Mouse (Mus musculus): ENCODE data around the gene Olfr930. TPM values are rescaled to one million over a fixed set of nuclear protein-coding genes. Genes with fewer than 3 reads are reported as not detected.

The Olfr930 gene
- not detected in 2 replicates for polyA plus RNA-seq (2015; fragmentation: Nextera tagmentation; extraction: Ambion mirVana)

DNA sequence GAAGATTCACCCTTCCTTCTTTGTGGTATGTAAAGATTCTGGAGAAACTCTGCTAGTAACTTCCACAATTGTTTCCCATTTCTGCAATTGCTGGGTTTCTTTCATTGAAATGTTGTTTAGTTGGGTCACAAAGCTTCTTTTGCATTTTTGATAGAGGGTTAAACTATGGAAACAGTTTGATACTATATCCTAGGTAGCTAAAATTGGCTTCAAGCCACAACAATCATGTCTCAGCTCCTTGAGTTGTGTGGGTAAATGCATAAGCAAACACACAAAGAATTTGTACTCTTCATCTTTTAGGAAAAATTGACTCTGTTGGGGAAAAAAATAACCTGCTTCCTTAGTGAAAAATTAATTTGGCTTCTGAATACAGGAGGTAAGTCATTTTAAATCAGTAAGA, at the start of gene Olfr930:
TSS of gene Olfr930 (plus strand) at position 301 of the 400 bp plus-strand sequence.
- Histone ChIP-seq H3K4me2 (replicated peaks; ENCODE audit: low read depth, low read length) (no peak within 1 kb of the TSS), H3K4me3 (ENCODE audit: low read depth, low read length) (no peak within 1 kb of the TSS), H3K27ac (ENCODE audit: low read length) (no peak within 1 kb of the TSS), H3K4me1 (ENCODE audit: insufficient read depth, low read depth, low read length) (no peaks in the 10 kb centered on the region), H3K36me3 (ENCODE audit: insufficient read depth, low read length) (no peaks in the 10 kb centered on the region), H3K9me3 (ENCODE audit: low read length) (no peaks in the 10 kb centered on the region), H3K27me3 (replicated peaks; ENCODE audit: insufficient read depth, low read length) (no peaks in the 10 kb centered on the region), H3K9ac (replicated peaks; ENCODE audit: low read depth) (no peak within 1 kb of the TSS)
- ATAC-seq (no peak), DNase-seq (ENCODE audit: low spot score) (no peak)
- TF ChIP-seq CTCF (IDR thresholded peaks at IDR 0.05) (no peak), EP300 (IDR thresholded peaks at IDR 0.05) (no peak)

GRCm38 (mm10) chr9:38953401-38954123, 24.0 kb downstream of the Olfr930 start:
- H3K9me3 ChIP-seq (ENCODE audit: low read length): no peaks in the 10 kb centered on the region
- no peak overlapping the region for H3K9ac ChIP-seq (replicated peaks; ENCODE audit: low read depth)
- no peak for DNase-seq (ENCODE audit: low spot score)
- H3K36me3 ChIP-seq (ENCODE audit: insufficient read depth, low read length): no peaks in the 10 kb centered on the region
- no peak overlapping the region for H3K27ac ChIP-seq (ENCODE audit: low read length)
- WGBS: 64% methylated on average over 7 of the region's 7 CpGs
- no peak for TF ChIP-seq CTCF (IDR thresholded peaks at IDR 0.05)
- no peak for TF ChIP-seq EP300 (IDR thresholded peaks at IDR 0.05)
- H3K4me2 ChIP-seq (replicated peaks; ENCODE audit: low read depth, low read length): no peak overlapping the region
- H3K4me3 ChIP-seq (ENCODE audit: low read depth, low read length): no peak overlapping the region
- ATAC-seq: no peak
- H3K4me1 ChIP-seq (ENCODE audit: insufficient read depth, low read depth, low read length): no peaks in the 10 kb centered on the region
- H3K27me3 ChIP-seq (replicated peaks; ENCODE audit: insufficient read depth, low read length): no peaks in the 10 kb centered on the region

- no peak overlapping the region for H3K27ac ChIP-seq (ENCODE audit: low read length)
- ATAC-seq (no peak), DNase-seq (ENCODE audit: low spot score) (no peak)
- no peak overlapping the region for H3K4me2 ChIP-seq (replicated peaks; ENCODE audit: low read depth, low read length)
- WGBS: 70% methylated on average over 4 of the region's 4 CpGs
- no peaks in the 10 kb centered on the region for H3K9me3 ChIP-seq (ENCODE audit: low read length)
- no peaks in the 10 kb centered on the region for H3K4me1 ChIP-seq (ENCODE audit: insufficient read depth, low read depth, low read length)
- no peak overlapping the region for H3K9ac ChIP-seq (replicated peaks; ENCODE audit: low read depth)
- no peaks in the 10 kb centered on the region for H3K27me3 ChIP-seq (replicated peaks; ENCODE audit: insufficient read depth, low read length)
- H3K36me3 ChIP-seq (ENCODE audit: insufficient read depth, low read length): no peaks in the 10 kb centered on the region
- H3K4me3 ChIP-seq (ENCODE audit: low read depth, low read length): no peak overlapping the region
- no peak for TF ChIP-seq EP300 (IDR thresholded peaks at IDR 0.05)
- TF ChIP-seq CTCF (IDR thresholded peaks at IDR 0.05): no peak
These were observed 24.5 kb downstream of the Olfr930 start for GRCm38 (mm10) chr9:38954124-38954416.

- no peak within 1 kb of the TSS for H3K4me2 ChIP-seq (replicated peaks; ENCODE audit: low read depth, low read length)
- H3K27ac ChIP-seq (ENCODE audit: low read length): no peak within 1 kb of the TSS
- H3K27me3 ChIP-seq (replicated peaks; ENCODE audit: insufficient read depth, low read length): no peaks in the 10 kb centered on the region
- H3K36me3 ChIP-seq (ENCODE audit: insufficient read depth, low read length): no peaks in the 10 kb centered on the region
- ATAC-seq: no peak
- 66% methylated on average over 4 of the region's 4 CpGs for whole genome bisulfite sequencing
- no peaks in the 10 kb centered on the region for H3K4me1 ChIP-seq (ENCODE audit: insufficient read depth, low read depth, low read length)
- no peak within 1 kb of the TSS for H3K4me3 ChIP-seq (ENCODE audit: low read depth, low read length)
- H3K9me3 ChIP-seq (ENCODE audit: low read length): no peaks in the 10 kb centered on the region
- no peak for TF ChIP-seq EP300 (IDR thresholded peaks at IDR 0.05)
- TF ChIP-seq CTCF (IDR thresholded peaks at IDR 0.05): no peak
- no peak for DNase-seq (ENCODE audit: low spot score)
- H3K9ac ChIP-seq (replicated peaks; ENCODE audit: low read depth): no peak within 1 kb of the TSS
These were observed 42.4 kb downstream of the Olfr930 start, which contains the start of gene Olfr933 for GRCm38 (mm10) chr9:38972013-38972412. Olfr933 (plus strand) TSS chr9:38972313.

Other genes starting within 250 kb of the Olfr930 start
- gene Olfr919, start 226.1 kb upstream of the Olfr930 start, polyA plus RNA-seq (2015; fragmentation: Nextera tagmentation; extraction: Ambion mirVana): not detected in 2 replicates
- 30.3 and 34.9 TPM in 2 replicates for gene Vwa5a, start 211.5 kb upstream of the Olfr930 start, polyA plus RNA-seq (2015; fragmentation: Nextera tagmentation; extraction: Ambion mirVana)
- gene Olfr920, start 177.5 kb upstream of the Olfr930 start, polyA plus RNA-seq (2015; fragmentation: Nextera tagmentation; extraction: Ambion mirVana): 0.14 and 0.17 TPM in 2 replicates
- not detected in 2 replicates for gene Olfr921, start 156.7 kb upstream of the Olfr930 start, polyA plus RNA-seq (2015; fragmentation: Nextera tagmentation; extraction: Ambion mirVana)
- gene Olfr922, start 115.2 kb upstream of the Olfr930 start, polyA plus RNA-seq (2015; fragmentation: Nextera tagmentation; extraction: Ambion mirVana): not detected in 2 replicates
- not detected in 2 replicates for gene Olfr923, start 103.3 kb upstream of the Olfr930 start, polyA plus RNA-seq (2015; fragmentation: Nextera tagmentation; extraction: Ambion mirVana)
- not detected in 2 replicates for gene Olfr924, start 85.4 kb upstream of the Olfr930 start, polyA plus RNA-seq (2015; fragmentation: Nextera tagmentation; extraction: Ambion mirVana)
- gene Olfr26, start 74.7 kb upstream of the Olfr930 start, polyA plus RNA-seq (2015; fragmentation: Nextera tagmentation; extraction: Ambion mirVana): not detected in 2 replicates
- not detected in 2 replicates for gene Olfr926, start 52.7 kb upstream of the Olfr930 start, polyA plus RNA-seq (2015; fragmentation: Nextera tagmentation; extraction: Ambion mirVana)
- not detected in 2 replicates for gene Olfr933, start 42.5 kb downstream of the Olfr930 start, polyA plus RNA-seq (2015; fragmentation: Nextera tagmentation; extraction: Ambion mirVana)
- not detected in 2 replicates for gene Olfr934, start 58.5 kb downstream of the Olfr930 start, polyA plus RNA-seq (2015; fragmentation: Nextera tagmentation; extraction: Ambion mirVana)
- gene Olfr935, start 69.9 kb downstream of the Olfr930 start, polyA plus RNA-seq (2015; fragmentation: Nextera tagmentation; extraction: Ambion mirVana): not detected in 2 replicates
- gene Olfr146, start 93.6 kb downstream of the Olfr930 start, polyA plus RNA-seq (2015; fragmentation: Nextera tagmentation; extraction: Ambion mirVana): not detected in 2 replicates
- not detected in 2 replicates for gene Olfr937, start 135.1 kb downstream of the Olfr930 start, polyA plus RNA-seq (2015; fragmentation: Nextera tagmentation; extraction: Ambion mirVana)
- gene Olfr938, start 149.1 kb downstream of the Olfr930 start, polyA plus RNA-seq (2015; fragmentation: Nextera tagmentation; extraction: Ambion mirVana): not detected in 2 replicates
- gene Olfr27, start 198.3 kb downstream of the Olfr930 start, polyA plus RNA-seq (2015; fragmentation: Nextera tagmentation; extraction: Ambion mirVana): not detected in 2 replicates
- not detected in 2 replicates for gene Olfr943, start 236.5 kb downstream of the Olfr930 start, polyA plus RNA-seq (2015; fragmentation: Nextera tagmentation; extraction: Ambion mirVana)